Mouse (Mus musculus): Measurements from ENCODE around the gene Gm10277.

DNA sequence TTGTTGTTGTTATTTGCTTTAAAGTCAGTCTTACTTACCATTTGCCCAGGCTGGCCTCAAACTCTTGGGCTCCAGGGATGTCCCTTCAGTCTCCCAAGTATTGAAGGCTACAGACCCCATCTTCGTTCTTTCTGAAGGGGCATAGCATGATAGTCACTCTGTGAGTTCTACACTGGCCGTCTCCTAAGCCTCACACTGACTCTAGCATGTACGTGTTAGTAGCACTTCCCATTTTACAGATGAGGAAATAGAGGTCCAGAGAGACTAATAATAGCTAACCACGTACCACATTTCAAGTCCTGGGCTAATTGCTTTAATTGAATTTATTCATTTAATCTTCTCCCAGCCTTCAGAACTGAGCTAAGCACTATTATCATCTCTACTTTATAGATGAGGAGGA is 27.5 kb downstream of the Gm10277 start:
- TF ChIP-seq CTCF (IDR thresholded peaks at IDR 0.05; ENCODE audit: control insufficient read depth, insufficient read depth, insufficient replicate concordance, low read depth, low read length) = no peak
- TF ChIP-seq POLR2A (IDR thresholded peaks at IDR 0.05; ENCODE audit: control insufficient read depth, low read depth, low read length) = no peak

Data from testis, adult 2 months (tissue).